Mouse (Mus musculus) intestine, embryonic 14.5 days (tissue): ENCODE measurements around the gene Ptpn11. TPM values are rescaled to one million over a fixed set of nuclear protein-coding genes. Genes with fewer than 3 reads are reported as not detected.

Source experiments
- ATAC-seq: fragments of 200-750 bp; cut with Nextera tagmentation; replicated peaks from 2 replicates; pipeline ENCODE4 v1.8.0; 2017; ENCODE audit warnings: low read depth, moderate number of reproducible peaks, moderate TSS enrichment, moderate library complexity; ENCODE audit not compliant: low FRiP score, low TSS enrichment
- DNase-seq: peaks from one replicate; pipeline ENCODE4 v3.0.0-alpha.2; 2018; ENCODE audit warnings: low spot score
- H3K27ac ChIP-seq: fragments of 300-500 bp; sonication (generic); 2 replicates; pipeline ENCODE4 v1.5.1; 2014; ENCODE audit warnings: low read depth, mild to moderate bottlenecking, control low read depth
- H3K27me3 ChIP-seq: fragments of 300-500 bp; sonication (generic); replicated peaks from 2 replicates; pipeline ENCODE4 v1.6.1; 2014; ENCODE audit warnings: low read length, control low read depth; ENCODE audit not compliant: control insufficient read depth, insufficient read depth
- H3K36me3 ChIP-seq: fragments of 300-500 bp; sonication (generic); 2 replicates; pipeline ENCODE4 v1.6.1; 2014; ENCODE audit warnings: low read length, control low read depth; ENCODE audit not compliant: control insufficient read depth, insufficient read depth
- H3K4me1 ChIP-seq: fragments of 300-500 bp; sonication (generic); replicated peaks from 2 replicates; pipeline ENCODE4 v1.6.1; 2014; ENCODE audit warnings: low read length, control low read depth, mixed read lengths; ENCODE audit not compliant: control insufficient read depth, insufficient read depth
- H3K4me2 ChIP-seq: fragments of 300-500 bp; sonication (generic); 2 replicates; pipeline ENCODE4 v1.6.1; 2014; ENCODE audit warnings: low read length
- H3K4me3 ChIP-seq: fragments of 300-500 bp; sonication (generic); 2 replicates; pipeline ENCODE4 v1.5.1; 2014; ENCODE audit warnings: low read depth, low read length, control low read depth, mixed read lengths
- H3K9ac ChIP-seq: fragments of 300-500 bp; sonication (generic); 2 replicates; pipeline ENCODE4 v1.6.1; 2014; ENCODE audit warnings: mild to moderate bottlenecking, low read length
- H3K9me3 ChIP-seq: fragments of 300-500 bp; sonication (generic); 2 replicates; pipeline ENCODE4 v1.6.1; 2016; ENCODE audit warnings: low read length, control low read depth; ENCODE audit not compliant: control insufficient read depth
- WGBS: fragments of 180-500 bp; shearing (Covaris S2); extraction: QIAGEN DNeasy Blood & Tissue Kit; methylation state at CpG from one replicate; pipeline ENCODE4 v1.1.7; 2014; 5-methylcytosine and 5-hydroxymethylcytosine counted together
- polyA plus RNA-seq: library from polyadenylated mRNA; unstranded; fragments of >200 nt; fragmentation: Nextera tagmentation; extraction: Ambion mirVana; gene quantifications from 2 replicates; pipeline ENCODE4 v1.2.1, GENCODE M21; 2014

The Ptpn11 gene
- polyA plus RNA-seq, 1 experiment from 2014 or later, result 23.2 TPM

GRCm38 (mm10) chr5:121157489-121157888, 33.7 kb downstream of the Ptpn11 start:
- Histone ChIP-seq H3K27ac (no peak overlapping the region), H3K9ac (no peak overlapping the region), H3K9me3 (no peaks in the 10 kb centered on the region), H3K36me3 (peaks cover 78% of the 10 kb centered on the region), H3K4me2 (no peak overlapping the region), H3K4me1 (no peaks in the 10 kb centered on the region), H3K4me3 (no peak overlapping the region), H3K27me3 (no peaks in the 10 kb centered on the region)
- 95% methylated on average over 5 of the region's 5 CpGs for WGBS
- ATAC-seq (no peak), DNase-seq (no peak)

DNA sequence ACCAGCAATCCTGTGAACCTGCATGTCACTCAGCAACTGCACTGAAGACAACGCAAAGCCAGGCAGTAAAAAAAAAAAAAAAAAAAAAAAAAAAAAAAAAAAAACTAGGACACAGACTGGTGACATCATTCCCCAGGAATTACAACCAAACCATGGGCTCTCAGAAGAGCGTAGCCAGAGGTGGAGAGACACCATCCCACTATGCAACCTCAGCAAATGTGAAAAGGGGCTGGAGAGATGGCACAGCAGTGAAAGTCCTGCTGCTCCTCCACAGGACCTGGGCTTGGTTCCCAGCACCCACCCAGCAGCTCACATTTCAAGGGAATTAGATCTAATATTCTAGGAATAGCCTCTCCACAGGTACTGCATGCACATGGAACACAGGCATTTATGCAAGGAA, 34.2 kb downstream of the Ptpn11 start:
- Histone ChIP-seq H3K9ac (no peak overlapping the region), H3K4me3 (no peak overlapping the region), H3K4me2 (no peak overlapping the region), H3K4me1 (no peaks in the 10 kb centered on the region), H3K27ac (no peak overlapping the region), H3K9me3 (no peaks in the 10 kb centered on the region), H3K27me3 (no peaks in the 10 kb centered on the region), H3K36me3 (peaks cover 78% of the 10 kb centered on the region)
- no peak for DNase-seq
- 32% methylated on average over 2 of the region's 2 CpGs for WGBS
- no peak for ATAC-seq

- Histone ChIP-seq H3K4me3 (no peak overlapping the region), H3K4me1 (no peaks in the 10 kb centered on the region), H3K9me3 (no peaks in the 10 kb centered on the region), H3K27me3 (no peaks in the 10 kb centered on the region), H3K27ac (no peak overlapping the region), H3K36me3 (peaks cover 78% of the 10 kb centered on the region), H3K4me2 (no peak overlapping the region), H3K9ac (no peak overlapping the region)
- no peak for DNase-seq
- WGBS, result 89% methylated on average over 4 of the region's 4 CpGs
- ATAC-seq, result no peak
Observed at GRCm38 (mm10) chr5:121156121-121156520, 35.1 kb downstream of the Ptpn11 start.

DNA sequence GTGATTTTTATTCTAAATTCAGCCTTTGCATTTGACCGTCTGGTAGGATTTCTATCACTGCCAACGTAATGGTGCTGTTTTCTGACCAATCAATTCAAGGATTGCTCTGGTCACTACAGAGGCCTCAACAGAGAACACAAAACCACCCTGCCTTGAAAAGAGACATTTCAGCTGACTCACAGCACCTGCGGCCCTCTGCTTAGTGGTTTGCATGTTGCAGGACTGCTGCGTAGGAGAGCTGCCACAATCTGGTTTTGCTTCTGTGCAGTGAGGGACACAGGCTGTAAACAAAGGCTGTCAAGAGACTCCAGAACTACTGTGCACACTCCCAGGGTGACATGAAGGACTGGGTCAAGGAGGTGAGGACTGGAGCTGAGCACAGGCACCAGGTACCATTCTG, 40.5 kb downstream of the Ptpn11 start:
- Histone ChIP-seq H3K4me3 (no peak overlapping the region), H3K36me3 (peaks cover 88% of the 10 kb centered on the region), H3K9me3 (no peaks in the 10 kb centered on the region), H3K27ac (no peak overlapping the region), H3K4me2 (no peak overlapping the region), H3K27me3 (no peaks in the 10 kb centered on the region), H3K9ac (no peak overlapping the region), H3K4me1 (no peaks in the 10 kb centered on the region)
- 76% methylated on average over 4 of the region's 4 CpGs for WGBS
- DNase-seq (no peak), ATAC-seq (no peak)

DNA sequence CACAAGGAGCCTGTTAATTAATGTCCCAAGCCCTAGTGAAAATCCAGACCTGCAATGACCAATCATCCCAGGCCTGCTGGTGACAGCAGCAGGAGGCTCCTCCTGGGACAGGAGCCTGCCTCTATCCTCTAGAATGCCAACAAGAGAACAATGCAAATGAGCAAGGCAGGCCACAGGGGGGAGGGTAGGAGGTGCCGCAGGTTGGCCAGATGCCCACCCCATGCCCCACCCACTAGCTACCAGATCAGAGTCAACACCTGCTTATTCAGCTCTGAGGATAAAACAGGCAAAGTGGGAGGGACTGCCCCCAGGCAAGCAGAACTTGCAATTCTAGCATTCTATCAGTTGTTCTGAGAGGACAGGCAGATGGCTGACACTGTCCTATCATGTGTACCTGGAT, 42.0 kb downstream of the Ptpn11 start:
- no peak overlapping the region for H3K4me2 ChIP-seq
- no peaks in the 10 kb centered on the region for H3K4me1 ChIP-seq
- H3K27me3 ChIP-seq, result no peaks in the 10 kb centered on the region
- no peak overlapping the region for H3K9ac ChIP-seq
- peaks cover 84% of the 10 kb centered on the region for H3K36me3 ChIP-seq
- WGBS, result 67% methylated on average over 1 of the region's 1 CpGs
- H3K27ac ChIP-seq, result no peak overlapping the region
- H3K4me3 ChIP-seq, result no peak overlapping the region
- DNase-seq, result no peak
- no peak for ATAC-seq
- H3K9me3 ChIP-seq, result no peaks in the 10 kb centered on the region

- DNase-seq, result no peak
- ATAC-seq, result no peak
- Histone ChIP-seq H3K4me3 (no peak overlapping the region), H3K27ac (no peak overlapping the region), H3K9me3 (no peaks in the 10 kb centered on the region), H3K4me1 (no peaks in the 10 kb centered on the region), H3K9ac (no peak overlapping the region), H3K4me2 (no peak overlapping the region), H3K27me3 (no peaks in the 10 kb centered on the region), H3K36me3 (peaks cover 85% of the 10 kb centered on the region)
- WGBS, result 93% methylated on average over 5 of the region's 5 CpGs
Observed at GRCm38 (mm10) chr5:121146275-121146674, 44.9 kb downstream of the Ptpn11 start.

DNA sequence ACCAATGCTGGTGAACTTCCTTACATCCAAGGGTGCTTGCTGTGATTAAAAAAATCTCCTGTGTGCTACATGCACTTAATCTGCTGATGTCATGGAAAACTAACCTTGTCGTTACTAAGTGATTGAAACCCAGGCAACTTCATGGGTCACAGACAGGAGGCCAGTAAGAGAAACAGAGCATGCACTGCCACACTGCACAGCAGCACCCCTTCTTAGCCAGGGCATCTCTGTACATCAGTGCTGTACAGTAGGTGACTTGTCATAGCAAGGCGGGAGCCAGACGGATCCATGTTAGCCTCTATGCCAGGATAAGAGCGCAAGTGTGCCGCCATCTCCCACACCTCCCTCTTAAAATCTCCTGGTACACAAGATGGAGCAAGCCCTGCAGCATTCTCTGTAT, 45.6 kb downstream of the Ptpn11 start:
- Histone ChIP-seq H3K36me3 (peaks cover 85% of the 10 kb centered on the region), H3K9me3 (no peaks in the 10 kb centered on the region)
- DNase-seq, result no peak

DNA sequence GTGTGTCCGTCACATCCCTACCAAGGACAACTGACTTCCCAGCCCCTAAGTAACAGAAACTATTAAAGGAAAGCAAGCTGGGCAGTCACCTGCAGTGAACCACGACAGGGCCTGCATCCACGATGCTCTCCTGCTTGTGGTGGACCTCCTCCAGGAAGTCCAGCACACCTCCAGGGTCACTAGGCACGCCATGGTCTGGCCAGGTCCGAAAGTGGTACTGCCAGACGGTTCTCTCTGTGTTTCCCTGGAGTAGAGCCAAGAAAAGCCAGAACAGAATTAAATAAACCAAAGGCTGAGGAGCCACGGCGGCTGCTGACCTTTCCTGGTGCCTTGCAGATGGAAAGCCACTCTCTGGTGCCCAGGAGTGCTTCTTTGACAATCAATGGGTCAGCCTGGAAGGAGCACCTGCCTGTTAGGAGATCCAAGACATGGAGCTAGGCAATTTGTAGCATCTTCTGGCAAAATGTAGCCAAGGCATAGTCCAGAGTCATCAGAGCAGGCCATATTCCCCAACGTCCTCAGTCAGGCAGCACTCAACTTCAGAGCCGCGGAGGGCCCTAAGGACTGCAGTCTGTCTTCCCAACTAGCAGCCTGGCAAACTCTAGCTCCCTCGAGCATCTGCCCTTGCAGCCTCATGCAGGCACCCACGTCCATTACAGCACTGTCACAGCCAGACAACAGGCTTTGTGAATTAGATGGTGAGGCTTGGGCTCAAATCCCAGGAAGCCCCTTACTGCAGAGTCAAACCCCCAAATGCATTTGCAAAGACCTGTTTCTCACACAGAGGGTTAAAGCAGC, 46.6 kb downstream of the Ptpn11 start:
- Histone ChIP-seq H3K36me3 (peaks cover 85% of the 10 kb centered on the region), H3K27ac (no peak overlapping the region), H3K4me3 (no peak overlapping the region), H3K27me3 (no peaks in the 10 kb centered on the region), H3K4me2 (no peak overlapping the region), H3K9ac (no peak overlapping the region), H3K9me3 (no peaks in the 10 kb centered on the region), H3K4me1 (no peaks in the 10 kb centered on the region)
- 79% methylated on average over 13 of the region's 13 CpGs for WGBS
- DNase-seq (no peak), ATAC-seq (no peak)

More for the DNA sequence above, 45.6 kb downstream of the Ptpn11 start:
- no peaks in the 10 kb centered on the region for H3K4me1 ChIP-seq
- 91% methylated on average over 5 of the region's 5 CpGs for WGBS
- no peak overlapping the region for H3K27ac ChIP-seq
- no peak for ATAC-seq
- H3K4me3 ChIP-seq, result no peak overlapping the region
- H3K9ac ChIP-seq, result no peak overlapping the region
- H3K4me2 ChIP-seq, result no peak overlapping the region
- no peaks in the 10 kb centered on the region for H3K27me3 ChIP-seq
